Mouse (Mus musculus) intestine, embryonic 16.5 days (tissue): ENCODE data around the gene Sec62. TPM values are rescaled to one million over a fixed set of nuclear protein-coding genes. Genes with fewer than 3 reads are reported as not detected.

Experiments
- ATAC-seq: fragments of 200-750 bp; cut with Nextera tagmentation; 2 replicates; pipeline ENCODE4 v1.8.0; 2017; ENCODE audit warnings: moderate TSS enrichment, moderate library complexity
- H3K27ac ChIP-seq: fragments of 300-500 bp; sonication (generic); 2 replicates; pipeline ENCODE4 v1.5.1; 2014; ENCODE audit warnings: mild to moderate bottlenecking, low read length
- H3K27me3 ChIP-seq: fragments of 300-500 bp; sonication (generic); replicated peaks from 2 replicates; pipeline ENCODE4 v1.6.1; 2014; ENCODE audit warnings: low read length, control low read depth, mixed read lengths; ENCODE audit not compliant: control insufficient read depth, insufficient read depth
- H3K36me3 ChIP-seq: fragments of 300-500 bp; sonication (generic); 2 replicates; pipeline ENCODE4 v1.6.1; 2014; ENCODE audit warnings: low read length, control low read depth; ENCODE audit not compliant: control insufficient read depth, insufficient read depth
- H3K4me1 ChIP-seq: fragments of 300-500 bp; sonication (generic); 2 replicates; pipeline ENCODE4 v1.6.1; 2014; ENCODE audit warnings: low read length, control low read depth, mixed read lengths; ENCODE audit not compliant: control insufficient read depth, insufficient read depth
- H3K4me2 ChIP-seq: fragments of 300-500 bp; sonication (generic); 2 replicates; pipeline ENCODE4 v1.6.1; 2014; ENCODE audit warnings: low read depth, low read length, control low read depth
- H3K4me3 ChIP-seq: fragments of 300-500 bp; sonication (generic); 2 replicates; pipeline ENCODE4 v1.5.1; 2014; ENCODE audit warnings: mild to moderate bottlenecking, low read length
- H3K9ac ChIP-seq: fragments of 300-500 bp; sonication (generic); 2 replicates; pipeline ENCODE4 v1.6.1; 2014; ENCODE audit warnings: low read depth, low read length
- H3K9me3 ChIP-seq: fragments of 300-500 bp; sonication (generic); 2 replicates; pipeline ENCODE4 v1.6.1; 2016; ENCODE audit warnings: low read length, control low read depth; ENCODE audit not compliant: control insufficient read depth
- WGBS: fragments of 180-500 bp; shearing (Covaris S2); extraction: QIAGEN DNeasy Blood & Tissue Kit; methylation state at CpG from one replicate; pipeline ENCODE4 v1.1.7; 2014; 5-methylcytosine and 5-hydroxymethylcytosine counted together
- polyA plus RNA-seq: library from polyadenylated mRNA; unstranded; fragments of >200 nt; fragmentation: Nextera tagmentation; extraction: Ambion mirVana; gene quantifications from 2 replicates; pipeline ENCODE4 v1.2.1, GENCODE M21; 2015

The Sec62 gene
- polyA plus RNA-seq, 1 experiment from 2014 or later, result 60.1 TPM

DNA sequence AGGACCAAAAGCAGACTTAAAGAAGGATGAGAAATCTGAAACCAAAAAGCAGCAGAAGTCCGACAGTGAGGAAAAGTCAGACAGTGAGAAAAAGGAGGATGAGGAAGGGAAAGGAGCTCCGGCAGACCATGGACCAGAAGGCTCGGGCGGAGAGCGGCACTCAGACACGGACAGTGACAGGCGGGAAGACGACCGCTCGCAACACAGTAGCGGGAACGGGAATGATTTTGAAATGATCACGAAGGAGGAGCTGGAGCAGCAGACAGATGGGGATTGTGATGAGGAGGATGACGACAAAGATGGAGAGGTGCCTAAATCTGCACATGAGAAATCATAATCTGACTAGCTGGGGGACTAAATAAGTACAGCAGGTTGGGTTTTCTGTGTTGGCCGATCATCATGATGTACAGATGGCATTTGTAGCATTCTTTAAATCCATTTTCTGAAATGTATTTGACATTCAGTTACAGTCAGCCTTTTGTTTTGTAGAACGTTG, 26.0 kb downstream of the Sec62 start:
- H3K4me3 ChIP-seq, result no peak overlapping the region
- no peaks in the 10 kb centered on the region for H3K27me3 ChIP-seq
- 94% methylated on average over 16 of the region's 16 CpGs for WGBS
- ATAC-seq, result no peak
- H3K4me1 ChIP-seq, result no peaks in the 10 kb centered on the region
- H3K4me2 ChIP-seq, result no peak overlapping the region
- no peak overlapping the region for H3K9ac ChIP-seq
- no peaks in the 10 kb centered on the region for H3K9me3 ChIP-seq
- peaks cover 9% of the 10 kb centered on the region for H3K36me3 ChIP-seq
- no peak overlapping the region for H3K27ac ChIP-seq

GRCm38 (mm10) chr3:30822163-30822562, 29.5 kb downstream of the Sec62 start:
- no peaks in the 10 kb centered on the region for H3K27me3 ChIP-seq
- no peaks in the 10 kb centered on the region for H3K9me3 ChIP-seq
- H3K4me2 ChIP-seq, result no peak overlapping the region
- ATAC-seq, result no peak
- H3K9ac ChIP-seq, result no peak overlapping the region
- H3K27ac ChIP-seq, result no peak overlapping the region
- 94% methylated on average over 8 of the region's 8 CpGs for WGBS
- no peaks in the 10 kb centered on the region for H3K4me1 ChIP-seq
- H3K4me3 ChIP-seq, result no peak overlapping the region
- peaks cover 9% of the 10 kb centered on the region for H3K36me3 ChIP-seq

GRCm38 (mm10) chr3:30826069-30826468, 33.4 kb downstream of the Sec62 start:
- 90% methylated on average over 5 of the region's 5 CpGs for WGBS
- no peak overlapping the region for H3K4me2 ChIP-seq
- no peaks in the 10 kb centered on the region for H3K27me3 ChIP-seq
- no peaks in the 10 kb centered on the region for H3K9me3 ChIP-seq
- no peak overlapping the region for H3K4me3 ChIP-seq
- no peak overlapping the region for H3K9ac ChIP-seq
- no peak overlapping the region for H3K27ac ChIP-seq
- H3K4me1 ChIP-seq, result no peaks in the 10 kb centered on the region
- H3K36me3 ChIP-seq, result no peaks in the 10 kb centered on the region
- ATAC-seq, result no peak

DNA sequence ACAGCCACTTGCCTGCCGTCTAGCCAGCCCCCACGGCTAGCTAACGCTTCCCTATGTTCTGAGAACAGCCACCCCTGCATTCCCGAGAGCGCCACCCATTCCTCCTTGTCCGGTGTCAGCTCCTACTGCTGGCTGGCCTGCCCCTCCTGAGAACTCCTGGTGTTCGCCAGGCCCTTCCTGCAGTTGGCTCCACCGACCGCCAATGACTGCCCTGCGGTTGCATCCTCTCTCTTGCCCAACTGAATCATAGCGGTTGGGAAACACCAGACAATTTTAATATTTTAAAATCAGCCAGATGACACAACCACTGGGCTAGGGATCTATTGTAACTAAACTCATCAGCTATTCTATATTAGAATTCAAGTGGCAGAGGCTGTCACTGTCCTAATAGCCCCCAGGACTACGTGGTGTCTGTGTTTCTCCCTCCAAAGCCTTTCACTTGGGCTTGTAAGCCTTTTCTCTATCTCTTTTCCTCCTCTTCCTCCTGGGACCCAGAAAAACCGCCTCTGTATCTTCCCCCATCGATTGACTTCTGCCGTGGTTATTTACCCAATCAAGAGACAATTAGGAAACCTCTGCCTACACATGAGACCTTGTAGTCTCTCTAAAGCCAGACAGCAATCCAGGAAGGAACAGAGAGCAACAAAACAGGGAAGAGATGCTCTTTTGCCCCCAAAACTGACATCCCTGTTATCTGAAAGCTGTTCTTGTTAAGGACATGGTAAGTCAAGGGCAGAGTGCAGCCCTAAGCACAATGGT, 39.4 kb downstream of the Sec62 start:
- H3K9me3 ChIP-seq, result no peaks in the 10 kb centered on the region
- H3K4me1 ChIP-seq, result no peaks in the 10 kb centered on the region
- H3K27ac ChIP-seq, result no peak overlapping the region
- no peak overlapping the region for H3K4me3 ChIP-seq
- H3K36me3 ChIP-seq, result no peaks in the 10 kb centered on the region
- no peak overlapping the region for H3K4me2 ChIP-seq
- no peaks in the 10 kb centered on the region for H3K27me3 ChIP-seq
- no peak for ATAC-seq
- WGBS, result 69% methylated on average over 15 of the region's 15 CpGs
- H3K9ac ChIP-seq, result no peak overlapping the region

DNA sequence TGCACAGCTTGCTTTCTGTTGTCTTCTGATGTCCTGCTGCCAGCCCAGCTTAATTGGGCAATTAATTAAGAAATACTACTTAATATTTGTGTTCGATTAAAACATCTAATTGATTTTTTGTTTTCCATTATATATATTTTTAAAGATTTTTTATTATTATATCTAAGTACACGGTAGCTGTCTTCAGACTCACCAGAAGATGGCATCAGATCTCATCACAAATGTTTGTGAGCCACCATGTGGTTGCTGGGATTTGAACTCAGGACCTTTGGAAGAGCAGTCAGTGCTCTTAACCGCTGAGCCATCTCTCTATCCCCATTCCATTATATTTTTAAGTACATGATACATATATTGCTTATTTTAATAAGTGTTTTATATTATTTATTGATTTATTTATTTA, 40.6 kb downstream of the Sec62 start:
- WGBS, result 79% methylated on average over 3 of the region's 3 CpGs
- H3K27ac ChIP-seq, result no peak overlapping the region

DNA sequence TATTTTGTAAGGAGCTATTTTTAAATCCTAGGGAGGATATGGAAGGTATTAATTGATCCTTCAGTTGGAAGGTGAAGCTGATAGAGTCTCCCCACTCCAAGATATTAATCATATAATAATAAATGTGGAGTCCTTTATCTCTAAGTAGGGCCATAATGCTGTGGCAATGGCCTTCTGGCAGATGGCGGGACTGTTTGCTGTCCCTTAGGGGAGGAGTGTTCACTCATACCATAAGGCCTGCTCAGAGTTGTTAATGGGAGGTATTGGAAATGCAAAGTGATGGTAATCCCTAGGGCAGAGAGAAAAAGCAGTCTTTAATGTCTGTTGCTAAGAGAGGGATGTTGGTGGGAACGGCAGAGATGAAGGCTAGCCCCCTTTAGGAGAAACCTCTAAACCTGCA, 53.1 kb downstream of the Sec62 start:
- no peak overlapping the region for H3K4me2 ChIP-seq

More for the DNA sequence above, 40.6 kb downstream of the Sec62 start:
- H3K4me3 ChIP-seq, result no peak overlapping the region
- H3K9me3 ChIP-seq, result no peaks in the 10 kb centered on the region
- H3K36me3 ChIP-seq, result no peaks in the 10 kb centered on the region
- H3K27me3 ChIP-seq, result no peaks in the 10 kb centered on the region
- no peaks in the 10 kb centered on the region for H3K4me1 ChIP-seq
- no peak for ATAC-seq
- no peak overlapping the region for H3K4me2 ChIP-seq
- no peak overlapping the region for H3K9ac ChIP-seq

DNA sequence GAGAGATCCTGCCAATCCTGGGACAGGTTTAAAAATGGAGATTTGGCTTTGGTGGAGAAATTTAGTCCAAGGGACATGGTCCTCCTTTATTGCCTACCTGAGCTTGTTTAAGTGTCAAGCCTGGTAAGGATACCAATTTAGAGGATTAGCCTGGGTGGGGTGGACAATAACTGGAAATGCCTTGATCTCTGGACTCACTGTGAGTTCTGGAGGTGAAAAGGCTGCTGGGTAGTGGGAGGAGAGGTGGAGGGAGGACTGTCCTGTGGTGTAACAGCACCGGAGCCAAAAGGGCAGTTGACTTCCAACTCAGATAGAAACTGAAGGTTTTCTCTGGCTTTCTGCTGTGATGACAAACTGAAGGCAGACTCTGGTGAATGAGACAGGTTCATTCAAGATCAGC, 54.7 kb downstream of the Sec62 start:
- H3K9me3 ChIP-seq, result no peaks in the 10 kb centered on the region
- no peaks in the 10 kb centered on the region for H3K4me1 ChIP-seq
- peak; percentile 87 for ATAC-seq
- no peak overlapping the region for H3K4me3 ChIP-seq
- H3K27ac ChIP-seq, result no peak overlapping the region
- 45% methylated on average over 1 of the region's 1 CpGs for WGBS
- no peaks in the 10 kb centered on the region for H3K27me3 ChIP-seq
- H3K9ac ChIP-seq, result no peak overlapping the region
- H3K4me2 ChIP-seq, result no peak overlapping the region
- no peaks in the 10 kb centered on the region for H3K36me3 ChIP-seq

More for the DNA sequence above, 53.1 kb downstream of the Sec62 start:
- ATAC-seq, result no peak
- Histone ChIP-seq H3K4me1 (no peaks in the 10 kb centered on the region), H3K9me3 (no peaks in the 10 kb centered on the region), H3K27ac (no peak overlapping the region), H3K9ac (no peak overlapping the region), H3K4me3 (no peak overlapping the region), H3K27me3 (no peaks in the 10 kb centered on the region), H3K36me3 (no peaks in the 10 kb centered on the region)
- 52% methylated on average over 2 of the region's 2 CpGs for WGBS

DNA sequence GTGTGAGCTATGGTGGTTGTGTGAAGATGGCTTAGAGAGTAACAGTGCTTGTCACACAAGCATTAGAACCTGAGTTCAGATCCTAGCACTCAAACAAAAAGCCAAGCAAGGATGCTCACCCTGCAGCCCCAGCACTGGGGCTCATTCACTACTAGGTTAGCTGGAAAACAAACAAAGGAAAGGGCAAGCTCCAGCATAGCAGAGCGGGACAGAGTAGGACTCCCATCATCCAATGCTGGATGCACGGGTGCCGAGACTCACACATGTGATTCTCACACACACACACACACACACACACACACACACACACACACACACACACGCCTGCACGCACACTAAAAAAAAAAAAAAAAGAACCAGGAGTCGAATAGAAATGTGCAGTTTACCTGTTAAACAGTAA, 58.7 kb downstream of the Sec62 start:
- 67% methylated on average over 4 of the region's 6 CpGs for WGBS
- ATAC-seq, result no peak
- no peaks in the 10 kb centered on the region for H3K27me3 ChIP-seq

DNA sequence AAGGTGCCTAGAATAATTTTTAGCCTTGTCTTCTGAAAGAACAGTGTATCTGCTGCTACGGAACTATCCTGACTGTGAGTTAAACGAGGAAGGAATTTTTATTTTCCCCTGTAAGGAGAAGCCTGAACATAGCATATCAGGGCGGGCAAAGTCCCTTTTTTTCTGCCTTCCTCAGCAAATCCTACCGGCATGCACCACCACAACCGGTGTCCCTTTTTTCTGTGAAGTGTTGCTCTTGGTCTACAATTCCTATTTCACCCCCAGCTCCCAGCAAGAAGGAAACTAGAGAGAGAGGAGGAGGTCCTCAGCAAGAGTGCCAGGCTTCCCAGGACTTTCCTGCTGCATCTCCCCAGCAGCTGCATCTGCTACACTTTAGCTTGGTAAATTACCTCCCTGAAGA, 60.9 kb downstream of the Sec62 start:
- Histone ChIP-seq H3K4me3 (no peak overlapping the region), H3K4me1 (peaks cover 7% of the 10 kb centered on the region; the same call in 1 of the 2 replicates), H3K4me2 (no peak overlapping the region; the same call in 1 of the 2 replicates), H3K27ac (no peak overlapping the region), H3K36me3 (no peaks in the 10 kb centered on the region), H3K9me3 (no peaks in the 10 kb centered on the region), H3K27me3 (no peaks in the 10 kb centered on the region), H3K9ac (no peak overlapping the region)
- ATAC-seq, result peak; percentile 49; the same call in 1 of the 2 replicates
- 59% methylated on average over 5 of the region's 5 CpGs for WGBS

More for the DNA sequence above, 58.7 kb downstream of the Sec62 start:
- Histone ChIP-seq H3K27ac (no peak overlapping the region), H3K4me1 (peaks cover 7% of the 10 kb centered on the region; the same call in 1 of the 2 replicates), H3K9ac (no peak overlapping the region), H3K36me3 (no peaks in the 10 kb centered on the region), H3K9me3 (no peaks in the 10 kb centered on the region), H3K4me2 (no peak overlapping the region), H3K4me3 (no peak overlapping the region)
